Mouse (Mus musculus) urinary bladder, postnatal 4 days (tissue): ENCODE measurements around the gene Epb41l5.
A peak's percentile ranks its signal among the peaks of the same experiment; 100 is the strongest.

Experiments used
- DNase-seq, 2 experiments: peaks; one replicate each; pipeline ENCODE4 v3.0.0; 2021 to 2022; ENCODE audit warnings: low spot score in 2 of 2

The Epb41l5 gene

GRCm38 (mm10) chr1:119533093-119533805, 115.6 kb downstream of the Epb41l5 start:
- no peak for DNase-seq

- DNase-seq = no peak
These were observed 116.6 kb downstream of the Epb41l5 start for GRCm38 (mm10) chr1:119532165-119532564.

GRCm38 (mm10) chr1:119530941-119531340, 117.9 kb downstream of the Epb41l5 start:
- DNase-seq = no peak

- DNase-seq = peak; percentile 91 to 94
These were observed 122.9 kb downstream of the Epb41l5 start, which contains the start of gene Tmem185b for GRCm38 (mm10) chr1:119525689-119526591. TSS of gene Tmem185b (plus strand) at chr1:119526160.

GRCm38 (mm10) chr1:119525004-119525444, 123.8 kb downstream of the Epb41l5 start:
- DNase-seq = peak in 1 of 2 experiments; percentile 38

GRCm38 (mm10) chr1:119523826-119524225, 125.0 kb downstream of the Epb41l5 start:
- no peak for DNase-seq

- DNase-seq = no peak
These were observed 125.4 kb downstream of the Epb41l5 start for GRCm38 (mm10) chr1:119523369-119523768.

GRCm38 (mm10) chr1:119522726-119523125, 126.1 kb downstream of the Epb41l5 start:
- DNase-seq = no peak

- no peak for DNase-seq
These were observed 127.1 kb downstream of the Epb41l5 start for GRCm38 (mm10) chr1:119521681-119522080.

GRCm38 (mm10) chr1:119521029-119521428, 127.8 kb downstream of the Epb41l5 start:
- DNase-seq = no peak

GRCm38 (mm10) chr1:119519286-119519685, 129.5 kb downstream of the Epb41l5 start:
- no peak for DNase-seq

- no peak for DNase-seq
These were observed 130.0 kb downstream of the Epb41l5 start for GRCm38 (mm10) chr1:119518786-119519185.

GRCm38 (mm10) chr1:119518060-119518459, 130.7 kb downstream of the Epb41l5 start:
- DNase-seq = no peak

- DNase-seq = no peak
These were observed 137.9 kb downstream of the Epb41l5 start for GRCm38 (mm10) chr1:119510857-119511256.

GRCm38 (mm10) chr1:119510409-119510808, 138.4 kb downstream of the Epb41l5 start:
- no peak for DNase-seq

GRCm38 (mm10) chr1:119509474-119509873, 139.3 kb downstream of the Epb41l5 start:
- DNase-seq = no peak

GRCm38 (mm10) chr1:119508548-119508947, 140.3 kb downstream of the Epb41l5 start:
- DNase-seq = no peak

- DNase-seq = no peak
These were observed 142.8 kb downstream of the Epb41l5 start for GRCm38 (mm10) chr1:119505951-119506350.

GRCm38 (mm10) chr1:119504260-119505062, 144.3 kb downstream of the Epb41l5 start, which contains the start of gene Ralb:
TSS of gene Ralb (minus strand) at chr1:119504794.
- peak; percentile 96 for DNase-seq

GRCm38 (mm10) chr1:119503808-119504207, 145.0 kb downstream of the Epb41l5 start:
- DNase-seq = no peak

- DNase-seq = no peak
These were observed 145.6 kb downstream of the Epb41l5 start for GRCm38 (mm10) chr1:119503181-119503580.

- no peak for DNase-seq
These were observed 146.1 kb downstream of the Epb41l5 start for GRCm38 (mm10) chr1:119502729-119503128.
